Mouse (Mus musculus) olfactory bulb, adult 2 months (tissue): ENCODE results near the gene Etnk1.

ENCODE experiments used
- CTCF ChIP-seq: fragments of 200-500 bp; IDR thresholded peaks from 2 replicates; pipeline ENCODE4 v1.5.1; 2012; ENCODE audit warnings: low read depth, mild to moderate bottlenecking, low read length, moderate library complexity; ENCODE audit not compliant: insufficient read depth
- POLR2A ChIP-seq: fragments of 200-500 bp; IDR thresholded peaks from 2 replicates; pipeline ENCODE4 v1.6.1; 2012; ENCODE audit warnings: mild to moderate bottlenecking, low read depth, low read length, moderate library complexity; ENCODE audit not compliant: insufficient read depth

DNA sequence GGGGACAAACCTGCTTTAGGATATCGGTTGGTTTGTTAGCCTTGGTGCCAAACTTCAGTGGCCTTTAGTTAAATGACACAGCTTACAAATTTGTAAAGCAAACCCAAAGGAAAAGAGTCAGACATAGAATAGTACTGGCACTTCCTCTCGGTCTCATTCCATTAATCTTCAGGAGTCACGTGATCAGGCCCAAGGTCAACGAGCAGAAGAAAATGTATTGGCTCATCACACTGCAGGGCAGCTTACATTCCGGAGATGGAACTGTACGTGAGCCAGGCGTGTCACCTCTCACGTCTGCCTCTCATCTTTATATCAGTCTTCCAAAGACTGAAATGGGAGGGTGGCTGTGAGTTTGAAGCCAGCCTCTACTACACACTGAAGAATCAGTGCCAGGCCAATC is 62.9 kb downstream of the Etnk1 start:
- TF ChIP-seq CTCF: no peak
- TF ChIP-seq POLR2A: no peak
